Mouse (Mus musculus): ENCODE measurements around the gene Nup54. TPM values are rescaled to one million over a fixed set of nuclear protein-coding genes. Genes with fewer than 3 reads are reported as not detected.

Gene Nup54
- total and polyA plus RNA-seq, 2 experiments from 2014 or later = 14.2 to 22.0 TPM

- Histone ChIP-seq H3K9ac (replicated peaks; ENCODE audit: low read depth, low read length) (no peak overlapping the region), H3K9me3 (replicated peaks; ENCODE audit: control insufficient read depth, low read length) (no peaks in the 10 kb centered on the region), H3K4me2 (ENCODE audit: low read depth, low read length) (no peak overlapping the region), H3K36me3 (replicated peaks; ENCODE audit: control insufficient read depth, insufficient read depth, low read length) (no peaks in the 10 kb centered on the region), H3K4me3 (ENCODE audit: low read depth, low read length) (no peak overlapping the region), H3K27me3 (ENCODE audit: control insufficient read depth, insufficient read depth, low read length) (no peaks in the 10 kb centered on the region), H3K4me1 (ENCODE audit: control insufficient read depth, insufficient read depth) (peaks cover 23% of the 10 kb centered on the region), H3K27ac (ENCODE audit: low read depth) (no peak overlapping the region)
- WGBS = 53% methylated on average over 7 of the region's 7 CpGs
- ATAC-seq (ENCODE audit: insufficient read depth, low read depth) (no peak), DNase-seq (ENCODE audit: low spot score) (no peak)
- TF ChIP-seq CTCF (IDR thresholded peaks at IDR 0.05; ENCODE audit: low read depth) (no peak), EP300 (IDR thresholded peaks at IDR 0.05; ENCODE audit: low read depth) (no peak)
Observed at GRCm38 (mm10) chr5:92383747-92384146, 51.3 kb downstream of the Nup54 start.

DNA sequence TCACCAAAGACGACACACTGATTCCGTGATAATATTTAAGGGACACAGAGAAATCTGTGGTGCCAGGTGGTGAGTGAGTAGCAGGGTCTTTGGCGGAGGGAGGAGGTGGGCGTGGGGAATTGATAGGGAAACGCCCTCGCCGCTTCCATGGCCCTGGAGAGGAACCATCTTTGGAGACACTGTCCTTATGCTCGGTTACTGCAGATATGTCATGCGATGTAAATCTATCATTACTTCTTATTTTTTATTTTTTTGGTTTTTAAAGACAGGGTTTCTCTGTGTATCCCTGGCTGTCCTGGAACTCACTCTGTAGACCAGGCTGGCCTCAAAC is 52.7 kb downstream of the Nup54 start:
- Histone ChIP-seq H3K9me3 (replicated peaks; ENCODE audit: control insufficient read depth, low read length) (no peaks in the 10 kb centered on the region), H3K27me3 (ENCODE audit: control insufficient read depth, insufficient read depth, low read length) (no peaks in the 10 kb centered on the region), H3K4me3 (ENCODE audit: low read depth, low read length) (no peak overlapping the region), H3K4me2 (ENCODE audit: low read depth, low read length) (no peak overlapping the region), H3K27ac (ENCODE audit: low read depth) (no peak overlapping the region), H3K36me3 (replicated peaks; ENCODE audit: control insufficient read depth, insufficient read depth, low read length) (no peaks in the 10 kb centered on the region), H3K4me1 (ENCODE audit: control insufficient read depth, insufficient read depth) (peaks cover 13% of the 10 kb centered on the region; the same call in 1 of the 2 replicates), H3K9ac (replicated peaks; ENCODE audit: low read depth, low read length) (no peak overlapping the region)
- DNase-seq (ENCODE audit: low spot score) (no peak), ATAC-seq (ENCODE audit: insufficient read depth, low read depth) (no peak)
- WGBS = 44% methylated on average over 9 of the region's 9 CpGs
- TF ChIP-seq CTCF (IDR thresholded peaks at IDR 0.05; ENCODE audit: low read depth) (no peak), EP300 (IDR thresholded peaks at IDR 0.05; ENCODE audit: low read depth) (no peak)

DNA sequence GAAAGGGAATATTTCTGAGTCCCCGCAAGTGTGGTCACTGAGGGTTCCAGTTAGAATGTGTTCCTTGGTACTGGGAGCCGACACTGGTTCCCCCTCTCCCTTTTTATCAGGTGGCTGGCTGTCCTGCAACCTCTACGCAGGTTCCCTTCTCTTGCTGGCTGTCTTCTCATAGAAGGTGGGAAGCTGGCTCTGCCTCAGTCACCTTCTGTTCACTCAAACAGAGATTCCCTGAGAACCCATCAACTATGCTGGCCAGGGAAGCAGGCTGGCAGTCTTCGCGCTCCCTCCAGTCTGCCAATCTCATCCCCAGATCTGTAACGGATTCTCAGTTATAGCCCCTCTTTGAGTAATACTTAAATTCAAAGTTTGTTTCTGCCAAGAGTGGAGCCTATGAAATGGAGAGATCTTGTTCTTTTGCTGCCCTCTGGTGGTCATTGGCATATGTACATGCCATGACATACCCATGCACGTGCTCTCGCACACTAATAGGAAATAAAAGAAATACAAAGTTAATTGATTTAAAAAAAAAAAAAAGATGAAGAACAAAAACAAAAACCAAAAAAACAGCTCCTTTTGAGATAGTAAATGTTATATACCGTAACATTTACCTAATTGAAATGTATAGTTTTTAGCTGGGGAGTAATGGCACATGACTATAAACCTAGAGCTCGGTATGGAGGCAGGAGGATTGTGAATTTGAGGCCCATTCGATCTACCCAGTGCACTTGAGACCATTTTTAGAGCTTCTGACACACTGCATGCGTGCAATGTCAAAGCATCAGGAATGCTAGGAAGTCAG is 53.3 kb downstream of the Nup54 start:
- Histone ChIP-seq H3K36me3 (replicated peaks; ENCODE audit: control insufficient read depth, insufficient read depth, low read length) (no peaks in the 10 kb centered on the region), H3K4me1 (ENCODE audit: control insufficient read depth, insufficient read depth) (peaks cover 13% of the 10 kb centered on the region), H3K4me3 (ENCODE audit: low read depth, low read length) (no peak overlapping the region), H3K9ac (replicated peaks; ENCODE audit: low read depth, low read length) (no peak overlapping the region), H3K27me3 (ENCODE audit: control insufficient read depth, insufficient read depth, low read length) (no peaks in the 10 kb centered on the region), H3K4me2 (ENCODE audit: low read depth, low read length) (no peak overlapping the region), H3K27ac (ENCODE audit: low read depth) (no peak overlapping the region), H3K9me3 (replicated peaks; ENCODE audit: control insufficient read depth, low read length) (no peaks in the 10 kb centered on the region)
- DNase-seq (ENCODE audit: low spot score) (peak; percentile 77), ATAC-seq (ENCODE audit: insufficient read depth, low read depth) (peak; percentile 38)
- no peak for TF ChIP-seq EP300 (IDR thresholded peaks at IDR 0.05; ENCODE audit: low read depth)
- TF ChIP-seq CTCF (IDR thresholded peaks at IDR 0.05; ENCODE audit: low read depth) = peak; percentile 80
- 26% methylated on average over 12 of the region's 12 CpGs for WGBS

- Histone ChIP-seq H3K27ac (ENCODE audit: low read depth) (peak overlapping the region; percentile 49), H3K4me3 (ENCODE audit: low read depth, low read length) (peak overlapping the region; percentile 17), H3K36me3 (replicated peaks; ENCODE audit: control insufficient read depth, insufficient read depth, low read length) (no peaks in the 10 kb centered on the region), H3K9ac (replicated peaks; ENCODE audit: low read depth, low read length) (peak overlapping the region; percentile 40; the same call in 1 of the 2 replicates), H3K27me3 (ENCODE audit: control insufficient read depth, insufficient read depth, low read length) (no peaks in the 10 kb centered on the region), H3K4me2 (ENCODE audit: low read depth, low read length) (peak overlapping the region; percentile 49), H3K9me3 (replicated peaks; ENCODE audit: control insufficient read depth, low read length) (no peaks in the 10 kb centered on the region), H3K4me1 (ENCODE audit: control insufficient read depth, insufficient read depth) (peaks cover 16% of the 10 kb centered on the region; the same call in 1 of the 2 replicates)
- ATAC-seq (ENCODE audit: insufficient read depth, low read depth) (no peak), DNase-seq (ENCODE audit: low spot score) (no peak)
- 14% methylated on average over 13 of the region's 13 CpGs for WGBS
- TF ChIP-seq CTCF (IDR thresholded peaks at IDR 0.05; ENCODE audit: low read depth) = no peak
- no peak for TF ChIP-seq EP300 (IDR thresholded peaks at IDR 0.05; ENCODE audit: low read depth)
Observed at GRCm38 (mm10) chr5:92376795-92377405, 58.1 kb downstream of the Nup54 start.

DNA sequence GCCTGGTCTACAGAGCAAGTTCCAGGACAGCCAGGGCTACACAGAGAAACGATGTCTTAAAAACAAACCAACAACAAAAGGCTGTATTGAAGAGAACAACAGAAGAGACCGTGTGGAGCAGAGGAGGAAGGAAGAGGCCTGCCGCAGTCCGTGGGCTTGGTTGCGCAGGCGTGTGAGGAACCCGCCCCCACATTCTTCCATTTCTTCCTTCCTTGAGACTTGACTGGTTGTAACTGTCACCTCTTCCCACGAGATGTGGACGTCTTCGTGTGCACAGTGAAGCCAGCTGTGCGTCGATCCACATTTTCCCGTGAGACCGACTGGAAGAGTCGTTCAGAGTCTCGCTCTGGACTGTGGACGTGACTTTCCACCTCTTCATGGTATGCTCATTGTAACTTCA is 59.7 kb downstream of the Nup54 start:
- ATAC-seq (ENCODE audit: insufficient read depth, low read depth) (peak; percentile 28; the same call in 1 of the 2 replicates), DNase-seq (ENCODE audit: low spot score) (no peak)
- H3K4me2 ChIP-seq (ENCODE audit: low read depth, low read length) = peak overlapping the region; percentile 25; the same call in 1 of the 2 replicates
- no peak overlapping the region for H3K4me3 ChIP-seq (ENCODE audit: low read depth, low read length)
- H3K27me3 ChIP-seq (ENCODE audit: control insufficient read depth, insufficient read depth, low read length) = no peaks in the 10 kb centered on the region
- no peak for TF ChIP-seq CTCF (IDR thresholded peaks at IDR 0.05; ENCODE audit: low read depth)
- TF ChIP-seq EP300 (IDR thresholded peaks at IDR 0.05; ENCODE audit: low read depth) = no peak
- H3K9ac ChIP-seq (replicated peaks; ENCODE audit: low read depth, low read length) = no peak overlapping the region
- peak overlapping the region; percentile 70 for H3K27ac ChIP-seq (ENCODE audit: low read depth)
- no peaks in the 10 kb centered on the region for H3K9me3 ChIP-seq (replicated peaks; ENCODE audit: control insufficient read depth, low read length)
- no peaks in the 10 kb centered on the region for H3K36me3 ChIP-seq (replicated peaks; ENCODE audit: control insufficient read depth, insufficient read depth, low read length)
- H3K4me1 ChIP-seq (ENCODE audit: control insufficient read depth, insufficient read depth) = peaks cover 16% of the 10 kb centered on the region; the same call in 1 of the 2 replicates
- WGBS = 62% methylated on average over 17 of the region's 17 CpGs

Measured in heart, postnatal 0 days (tissue).